Mouse (Mus musculus) ES-Bruce4 (cell line): ENCODE data around the gene Kdelr1. TPM values are rescaled to one million over a fixed set of nuclear protein-coding genes. Genes with fewer than 3 reads are reported as not detected.

Experiments
- H3K27ac ChIP-seq: 2 replicates; pipeline ENCODE4 v1.5.1; 2012; ENCODE audit warnings: low read length, inconsistent platforms; ENCODE audit not compliant: insufficient read depth
- H3K27me3 ChIP-seq: 2 replicates; pipeline ENCODE4 v1.6.1; 2012; ENCODE audit warnings: mild to moderate bottlenecking, low read length, inconsistent platforms; ENCODE audit not compliant: control insufficient read depth, poor library complexity, insufficient read depth, severe bottlenecking
- H3K36me3 ChIP-seq: 2 replicates; pipeline ENCODE4 v1.6.1; 2012; ENCODE audit warnings: inconsistent platforms, mild to moderate bottlenecking, low read length, moderate library complexity; ENCODE audit not compliant: control insufficient read depth, poor library complexity, insufficient read depth, severe bottlenecking
- H3K4me1 ChIP-seq: one replicate; pipeline ENCODE4 v1.8.1; 2011; ENCODE audit warnings: low read length; ENCODE audit not compliant: control insufficient read depth, insufficient read depth
- H3K4me3 ChIP-seq: 2 replicates; pipeline ENCODE4 v1.5.1; 2011; ENCODE audit warnings: low read depth, mild to moderate bottlenecking, low read length
- H3K9ac ChIP-seq: 2 replicates; pipeline ENCODE4 v1.6.1; 2012; ENCODE audit warnings: low read depth, mild to moderate bottlenecking, inconsistent platforms; ENCODE audit not compliant: poor library complexity, severe bottlenecking
- H3K9me3 ChIP-seq: replicated peaks from 2 replicates; pipeline ENCODE4 v1.6.1; 2012; ENCODE audit warnings: mild to moderate bottlenecking, low read length, inconsistent platforms; ENCODE audit not compliant: control insufficient read depth, poor library complexity, insufficient read depth, severe bottlenecking
- CTCF ChIP-seq: IDR thresholded peaks from one replicate; pipeline ENCODE4 v1.8.1; 2011; ENCODE audit warnings: low read depth, low read length
- EP300 ChIP-seq: IDR thresholded peaks from 2 replicates; pipeline ENCODE4 v1.6.1; 2011; ENCODE audit warnings: low read depth, low read length; ENCODE audit not compliant: insufficient read depth
- POLR2A ChIP-seq: IDR thresholded peaks from one replicate; pipeline ENCODE4 v1.8.1; 2011; ENCODE audit warnings: low read length; ENCODE audit not compliant: insufficient read depth
- polyA plus RNA-seq: library from polyadenylated mRNA; stranded (reverse); fragments of >200 nt; gene quantifications from 2 replicates; pipeline ENCODE4 v1.2.4, GENCODE M21; 2011; ENCODE audit warnings: low read depth; ENCODE audit not compliant: missing spikeins, insufficient read depth, insufficient read length

Gene Kdelr1
- polyA plus RNA-seq, result 98.0 and 102 TPM in 2 replicates

GRCm38 (mm10) chr7:45872624-45873023 is at the start of gene Kdelr1:
TSS of gene Kdelr1 (plus strand) at chr7:45872772.
- Histone ChIP-seq H3K4me1 (no peaks in the 10 kb centered on the region), H3K27me3 (no peaks in the 10 kb centered on the region), H3K27ac (0 out of 2 replicates have a peak within 1 kb of the TSS, but pooled peaks have one; percentile 34), H3K36me3 (peaks cover 14% of the 10 kb centered on the region), H3K9me3 (no peaks in the 10 kb centered on the region), H3K4me3 (peak within 1 kb of the TSS; percentile 94), H3K9ac (peak within 1 kb of the TSS; percentile 94)
- peak; percentile 95 for TF ChIP-seq CTCF
- peak; percentile 48 for TF ChIP-seq POLR2A
- TF ChIP-seq EP300, result no peak

GRCm38 (mm10) chr7:45824598-45824997 is 48.0 kb upstream of the Kdelr1 start, which contains the start of gene Kcnj14:
TSS of gene Kcnj14 (minus strand) at chr7:45824782.
- no peak within 1 kb of the TSS for H3K4me3 ChIP-seq
- H3K27ac ChIP-seq, result no peak within 1 kb of the TSS
- H3K9ac ChIP-seq, result no peak within 1 kb of the TSS
- H3K36me3 ChIP-seq, result peaks cover 48% of the 10 kb centered on the region
- TF ChIP-seq CTCF (no peak), EP300 (no peak), POLR2A (no peak)
- no peaks in the 10 kb centered on the region for H3K9me3 ChIP-seq
- no peaks in the 10 kb centered on the region for H3K4me1 ChIP-seq
- no peaks in the 10 kb centered on the region for H3K27me3 ChIP-seq

- TF ChIP-seq POLR2A (no peak), EP300 (no peak), CTCF (no peak)
- Histone ChIP-seq H3K9ac (no peak overlapping the region), H3K4me1 (no peaks in the 10 kb centered on the region), H3K36me3 (peaks cover 48% of the 10 kb centered on the region), H3K9me3 (no peaks in the 10 kb centered on the region), H3K4me3 (no peak overlapping the region), H3K27ac (no peak overlapping the region), H3K27me3 (no peaks in the 10 kb centered on the region)
These were observed 45.9 kb upstream of the Kdelr1 start for GRCm38 (mm10) chr7:45826631-45827030.

- H3K36me3 ChIP-seq, result peaks cover 34% of the 10 kb centered on the region
- H3K4me1 ChIP-seq, result no peaks in the 10 kb centered on the region
- peak within 1 kb of the TSS; percentile 91 for H3K4me3 ChIP-seq
- no peaks in the 10 kb centered on the region for H3K9me3 ChIP-seq
- H3K27me3 ChIP-seq, result peaks cover 14% of the 10 kb centered on the region
- no peak within 1 kb of the TSS for H3K27ac ChIP-seq
- H3K9ac ChIP-seq, result peak within 1 kb of the TSS; percentile 64
- TF ChIP-seq EP300, result no peak
- no peak for TF ChIP-seq CTCF
- TF ChIP-seq POLR2A, result no peak
These were observed 42.0 kb upstream of the Kdelr1 start, which contains the start of gene Grwd1 for GRCm38 (mm10) chr7:45830427-45831127. TSS of gene Grwd1 (minus strand) at chr7:45830944.

- H3K36me3 ChIP-seq, result peaks cover 29% of the 10 kb centered on the region
These were observed 41.4 kb upstream of the Kdelr1 start for GRCm38 (mm10) chr7:45831128-45831525.

GRCm38 (mm10) chr7:45832428-45832827 is 40.1 kb upstream of the Kdelr1 start:
- Histone ChIP-seq H3K4me3 (peak overlapping the region; percentile 72), H3K27ac (no peak overlapping the region), H3K9me3 (no peaks in the 10 kb centered on the region), H3K27me3 (peaks cover 14% of the 10 kb centered on the region), H3K4me1 (no peaks in the 10 kb centered on the region), H3K9ac (peak overlapping the region; percentile 83), H3K36me3 (peaks cover 17% of the 10 kb centered on the region)
- TF ChIP-seq EP300 (no peak), CTCF (no peak), POLR2A (no peak)

More at GRCm38 (mm10) chr7:45831128-45831525, 41.4 kb upstream of the Kdelr1 start:
- Histone ChIP-seq H3K4me3 (peak overlapping the region; percentile 91; the same call in 1 of the 2 replicates), H3K9ac (peak overlapping the region; percentile 64), H3K4me1 (no peaks in the 10 kb centered on the region), H3K9me3 (no peaks in the 10 kb centered on the region), H3K27me3 (peaks cover 14% of the 10 kb centered on the region), H3K27ac (no peak overlapping the region)
- TF ChIP-seq CTCF (no peak), POLR2A (no peak), EP300 (no peak)
